In the genomic region with DNA sequence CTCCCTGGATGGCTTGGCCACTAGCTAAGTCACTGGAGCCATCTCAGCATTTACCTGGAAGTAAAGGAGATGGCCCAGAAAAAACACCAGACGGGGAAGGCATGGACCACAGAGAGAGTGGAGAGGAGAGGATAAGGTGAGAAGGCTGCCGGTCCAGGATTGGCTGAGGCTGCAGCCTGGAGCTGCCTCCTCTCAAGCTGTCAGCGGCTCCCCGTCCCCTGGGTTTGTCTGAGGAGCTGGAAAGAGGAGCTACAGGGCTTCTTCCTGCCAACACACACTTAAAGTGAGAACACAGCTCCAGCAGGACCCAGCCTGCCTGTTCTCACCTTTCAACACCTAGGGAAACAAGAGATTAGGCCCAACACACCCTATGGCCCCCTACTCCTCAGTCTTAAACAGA, we compare ENCODE assay signal across 15 mouse cellular contexts.
DNase-seq lines count a peak whose midpoint lies in the region; ATAC-seq and TF ChIP-seq lines count a peak whose summit lies in the region.
"Had no signal": no experiment of that assay in that cellular context is flagged by ENCODE, and none has a peak within 500 bp of the region (broad histone marks: within the 10 kb centered on the region; RNA-seq: fewer than 3 reads in every experiment).

No protein-coding gene starts in this region.

- H3K4me2 ChIP-seq in heart, embryonic 13.5 days: no peak overlapping the region
- H3K4me2 ChIP-seq in midbrain, embryonic 11.5 days: no peak overlapping the region
- no peak overlapping the region for H3K4me2 ChIP-seq in limb, embryonic 11.5 days (ENCODE audit: low read depth, severe bottlenecking)
- H3K4me2 ChIP-seq: midbrain, embryonic 12.5 days had no signal

- TF ChIP-seq CTCF in heart, adult 2 months (IDR thresholded peaks at IDR 0.05): no peak

- H3K9me3 ChIP-seq in heart, embryonic 13.5 days: peaks cover 3% of the 10 kb centered on the region; the same call in 1 of the 2 replicates
- H3K9me3 ChIP-seq in midbrain, embryonic 11.5 days (ENCODE audit: control insufficient read depth, low read length): no peaks in the 10 kb centered on the region
- H3K9me3 ChIP-seq in midbrain, embryonic 10.5 days (replicated peaks): no peaks in the 10 kb centered on the region
- H3K9me3 ChIP-seq in limb, embryonic 11.5 days (ENCODE audit: control insufficient read depth, low read length): no peaks in the 10 kb centered on the region

- peak; percentile 50 to 61 for DNase-seq in cerebellum, postnatal 14 days
- DNase-seq in cerebellum, adult 11-12 months: no peak
- no peak for DNase-seq in heart, adult 2 months
- peak; percentile 75 for DNase-seq in midbrain, embryonic 11.5 days (ENCODE audit: low spot score, missing footprints)
- DNase-seq in midbrain, embryonic 10.5 days (ENCODE audit: low spot score): no peak
- peak; percentile 35 for DNase-seq in limb, embryonic 11.5 days (ENCODE audit: low spot score)
- DNase-seq in MN1 (ENCODE audit: low spot score): no peak
- DNase-seq: adrenal gland, adult 2 months; gastrocnemius, postnatal 25 days; kidney, postnatal 25 days; liver; lung, postnatal 10 days had no signal

- peaks cover 19% of the 10 kb centered on the region for H3K4me1 ChIP-seq in heart, embryonic 13.5 days
- no peaks in the 10 kb centered on the region for H3K4me1 ChIP-seq in heart, adult 2 months (ENCODE audit: control insufficient read depth, insufficient read depth, low read length)
- H3K4me1 ChIP-seq in midbrain, embryonic 11.5 days (ENCODE audit: control insufficient read depth, insufficient read depth, low read length): peaks cover 4% of the 10 kb centered on the region; the same call in 1 of the 2 replicates
- H3K4me1 ChIP-seq in midbrain, embryonic 10.5 days: peaks cover 14% of the 10 kb centered on the region
- peaks cover 10% of the 10 kb centered on the region for H3K4me1 ChIP-seq in limb, embryonic 11.5 days (ENCODE audit: control insufficient read depth, insufficient read depth, low read length)

- TF ChIP-seq EP300 in heart, adult 2 months (IDR thresholded peaks at IDR 0.05; ENCODE audit: insufficient read depth, low read depth, low read length): no peak

- no peaks in the 10 kb centered on the region for H3K36me3 ChIP-seq in heart, embryonic 13.5 days
- no peaks in the 10 kb centered on the region for H3K36me3 ChIP-seq in heart, adult 2 months (ENCODE audit: control insufficient read depth, insufficient read depth, low read length)
- H3K36me3 ChIP-seq in midbrain, embryonic 11.5 days (ENCODE audit: control insufficient read depth, insufficient read depth, low read length): no peaks in the 10 kb centered on the region
- no peaks in the 10 kb centered on the region for H3K36me3 ChIP-seq in midbrain, embryonic 10.5 days
- no peaks in the 10 kb centered on the region for H3K36me3 ChIP-seq in limb, embryonic 11.5 days (ENCODE audit: control insufficient read depth, insufficient read depth, low read length)
- H3K36me3 ChIP-seq: midbrain, embryonic 12.5 days had no signal

- TF ChIP-seq POLR2A in heart, adult 2 months (IDR thresholded peaks at IDR 0.05; ENCODE audit: insufficient read depth, low read depth, low read length): no peak

- no peak overlapping the region for H3K4me3 ChIP-seq in heart, embryonic 13.5 days
- no peak overlapping the region for H3K4me3 ChIP-seq in heart, adult 2 months
- H3K4me3 ChIP-seq in midbrain, embryonic 11.5 days (ENCODE audit: low read depth, low read length): no peak overlapping the region
- H3K4me3 ChIP-seq in midbrain, embryonic 10.5 days: no peak overlapping the region
- no peak overlapping the region for H3K4me3 ChIP-seq in limb, embryonic 11.5 days (ENCODE audit: low read depth, low read length)
- H3K4me3 ChIP-seq: midbrain, embryonic 12.5 days had no signal

- H3K27ac ChIP-seq in heart, embryonic 13.5 days (replicated peaks): no peak overlapping the region
- H3K27ac ChIP-seq in heart, adult 2 months: no peak overlapping the region
- H3K27ac ChIP-seq in midbrain, embryonic 11.5 days (ENCODE audit: low read depth, low read length): no peak overlapping the region
- no peak overlapping the region for H3K27ac ChIP-seq in midbrain, embryonic 10.5 days (replicated peaks)
- H3K27ac ChIP-seq in limb, embryonic 11.5 days (replicated peaks; ENCODE audit: low read depth, low read length): no peak overlapping the region

- no peaks in the 10 kb centered on the region for H3K79me2 ChIP-seq in heart, adult 2 months (replicated peaks; ENCODE audit: control insufficient read depth, insufficient read depth, low read length)

- 16% methylated on average over 4 of the region's 4 CpGs for WGBS in heart, embryonic 13.5 days
- 32% methylated on average over 4 of the region's 4 CpGs for WGBS in heart, adult 2 months
- WGBS in midbrain, embryonic 11.5 days: 64% methylated on average over 4 of the region's 4 CpGs
- WGBS in midbrain, embryonic 10.5 days: 71% methylated on average over 4 of the region's 4 CpGs
- 51% methylated on average over 4 of the region's 4 CpGs for WGBS in limb, embryonic 11.5 days

- peak; percentile 60 for ATAC-seq in heart, embryonic 13.5 days (ENCODE audit: extremely low read depth, insufficient number of reproducible peaks, low FRiP score, low TSS enrichment)
- no peak for ATAC-seq in midbrain, embryonic 11.5 days (ENCODE audit: low FRiP score)
- ATAC-seq in limb, embryonic 11.5 days (ENCODE audit: insufficient number of reproducible peaks, low FRiP score, low TSS enrichment, low read depth): no peak
- ATAC-seq: intestine, postnatal 0 days had no signal

- intact Hi-C loops in heart, adult 2 months (cut with DNase I): no loop called here

- no peak overlapping the region for H3K9ac ChIP-seq in heart, embryonic 13.5 days
- H3K9ac ChIP-seq in heart, adult 2 months (ENCODE audit: low read depth, low read length): no peak overlapping the region
- no peak overlapping the region for H3K9ac ChIP-seq in midbrain, embryonic 11.5 days (ENCODE audit: low read length)
- no peak overlapping the region for H3K9ac ChIP-seq in limb, embryonic 11.5 days (ENCODE audit: low read length)
- H3K9ac ChIP-seq: midbrain, embryonic 12.5 days had no signal

- H3K27me3 ChIP-seq in heart, embryonic 13.5 days (replicated peaks): peaks cover 91% of the 10 kb centered on the region
- no peaks in the 10 kb centered on the region for H3K27me3 ChIP-seq in heart, adult 2 months (ENCODE audit: control insufficient read depth, insufficient read depth, low read length)
- H3K27me3 ChIP-seq in midbrain, embryonic 11.5 days (ENCODE audit: control insufficient read depth, insufficient read depth, low read length): no peaks in the 10 kb centered on the region
- H3K27me3 ChIP-seq in midbrain, embryonic 10.5 days (ENCODE audit: low read depth, poor library complexity, severe bottlenecking): no peaks in the 10 kb centered on the region
- H3K27me3 ChIP-seq in limb, embryonic 11.5 days (ENCODE audit: control insufficient read depth, insufficient read depth, low read length): no peaks in the 10 kb centered on the region
- H3K27me3 ChIP-seq: midbrain, embryonic 12.5 days had no signal

Comparison
In these comparisons a context has a peak if more than half of its experiments do, and no peak if none do; other contexts are left out.
1. DNase-seq: peak in cerebellum, postnatal 14 days (2 of 2), midbrain, embryonic 11.5 days (single experiment) and limb, embryonic 11.5 days (single experiment); none in cerebellum, adult 11-12 months (single experiment), heart, adult 2 months (0 of 2), midbrain, embryonic 10.5 days (single experiment) and MN1 (single experiment).